Mouse (Mus musculus) neural tube, embryonic 14.5 days (tissue): ENCODE data around the gene Tesc. TPM values are rescaled to one million over a fixed set of nuclear protein-coding genes. Genes with fewer than 3 reads are reported as not detected.
A peak's percentile ranks its signal among the peaks of the same experiment; 100 is the strongest.

ENCODE experiments used
- ATAC-seq: fragments of 200-750 bp; cut with Nextera tagmentation; 2 replicates; pipeline ENCODE4 v1.8.0; 2017; ENCODE audit warnings: low read depth, mild to moderate bottlenecking, moderate TSS enrichment, moderate library complexity
- H3K27ac ChIP-seq: fragments of 300-500 bp; sonication (generic); 2 replicates; pipeline ENCODE4 v1.5.1; 2014; ENCODE audit warnings: low read depth, mild to moderate bottlenecking, control low read depth, low read length, moderate library complexity, mixed read lengths
- H3K27me3 ChIP-seq: fragments of 300-500 bp; sonication (generic); 2 replicates; pipeline ENCODE4 v1.6.1; 2014; ENCODE audit warnings: low read length; ENCODE audit not compliant: control insufficient read depth, insufficient read depth
- H3K36me3 ChIP-seq: fragments of 300-500 bp; sonication (generic); 2 replicates; pipeline ENCODE4 v1.6.1; 2014; ENCODE audit warnings: low read length, mixed read lengths; ENCODE audit not compliant: control insufficient read depth, insufficient read depth
- H3K4me1 ChIP-seq: fragments of 300-500 bp; sonication (generic); 2 replicates; pipeline ENCODE4 v1.6.1; 2014; ENCODE audit warnings: low read length; ENCODE audit not compliant: control insufficient read depth, insufficient read depth
- H3K4me2 ChIP-seq: fragments of 300-500 bp; sonication (generic); 2 replicates; pipeline ENCODE4 v1.6.1; 2014; ENCODE audit warnings: mild to moderate bottlenecking, low read depth, low read length, control low read depth
- H3K4me3 ChIP-seq: fragments of 300-500 bp; sonication (generic); 2 replicates; pipeline ENCODE4 v1.5.1; 2014; ENCODE audit warnings: low read depth, low read length, control low read depth, mixed read lengths
- H3K9ac ChIP-seq: fragments of 300-500 bp; sonication (generic); replicated peaks from 2 replicates; pipeline ENCODE4 v1.6.1; 2014; ENCODE audit warnings: low read depth, mild to moderate bottlenecking, control low read depth, low read length, mixed read lengths
- H3K9me3 ChIP-seq: fragments of 300-500 bp; sonication (generic); 2 replicates; pipeline ENCODE4 v1.6.1; 2016; ENCODE audit warnings: low read length; ENCODE audit not compliant: control insufficient read depth
- WGBS: fragments of 180-500 bp; shearing (Covaris S2); extraction: QIAGEN DNeasy Blood & Tissue Kit; methylation state at CpG from one replicate; pipeline ENCODE4 v1.1.7; 2014; 5-methylcytosine and 5-hydroxymethylcytosine counted together
- polyA plus RNA-seq: library from polyadenylated mRNA; unstranded; fragments of >200 nt; fragmentation: Nextera tagmentation; extraction: Ambion mirVana; gene quantifications from 2 replicates; pipeline ENCODE4 v1.2.1, GENCODE M21; 2014

Tesc gene
- polyA plus RNA-seq, 1 experiment from 2014 or later, result 2.2 TPM

GRCm38 (mm10) chr5:118089102-118089501, 61.6 kb downstream of the Tesc start:
- peak; percentile 64; the same call in 1 of the 2 replicates for ATAC-seq
- Histone ChIP-seq H3K9ac (no peak overlapping the region), H3K4me2 (no peak overlapping the region), H3K27me3 (no peaks in the 10 kb centered on the region), H3K36me3 (peaks cover 12% of the 10 kb centered on the region), H3K27ac (peak overlapping the region; percentile 11; the same call in 1 of the 2 replicates), H3K9me3 (no peaks in the 10 kb centered on the region), H3K4me3 (no peak overlapping the region), H3K4me1 (peaks cover 21% of the 10 kb centered on the region)
- WGBS, result 33% methylated on average over 7 of the region's 7 CpGs

- WGBS, result 90% methylated on average over 6 of the region's 6 CpGs
- Histone ChIP-seq H3K9ac (no peak overlapping the region), H3K4me1 (peaks cover 11% of the 10 kb centered on the region), H3K4me2 (no peak overlapping the region), H3K36me3 (peaks cover 15% of the 10 kb centered on the region), H3K4me3 (no peak overlapping the region), H3K9me3 (no peaks in the 10 kb centered on the region), H3K27ac (peak overlapping the region; percentile 11; the same call in 1 of the 2 replicates), H3K27me3 (no peaks in the 10 kb centered on the region)
- no peak for ATAC-seq
Observed at GRCm38 (mm10) chr5:118090101-118090500, 62.6 kb downstream of the Tesc start.

GRCm38 (mm10) chr5:118090837-118091236, 63.3 kb downstream of the Tesc start:
- H3K36me3 ChIP-seq, result peaks cover 15% of the 10 kb centered on the region
- no peak overlapping the region for H3K27ac ChIP-seq
- no peak overlapping the region for H3K9ac ChIP-seq
- H3K4me3 ChIP-seq, result no peak overlapping the region
- no peak for ATAC-seq
- H3K27me3 ChIP-seq, result no peaks in the 10 kb centered on the region
- peaks cover 9% of the 10 kb centered on the region; the same call in 1 of the 2 replicates for H3K4me1 ChIP-seq
- no peaks in the 10 kb centered on the region for H3K9me3 ChIP-seq
- WGBS, result 96% methylated on average over 2 of the region's 2 CpGs
- no peak overlapping the region for H3K4me2 ChIP-seq

GRCm38 (mm10) chr5:118093321-118094035, 65.9 kb downstream of the Tesc start:
- no peak overlapping the region for H3K27ac ChIP-seq
- peaks cover 9% of the 10 kb centered on the region; the same call in 1 of the 2 replicates for H3K4me1 ChIP-seq
- ATAC-seq, result no peak
- no peak overlapping the region for H3K4me2 ChIP-seq
- H3K36me3 ChIP-seq, result peaks cover 15% of the 10 kb centered on the region
- 83% methylated on average over 11 of the region's 11 CpGs for WGBS
- H3K9ac ChIP-seq, result no peak overlapping the region
- no peaks in the 10 kb centered on the region for H3K27me3 ChIP-seq
- H3K4me3 ChIP-seq, result no peak overlapping the region
- H3K9me3 ChIP-seq, result no peaks in the 10 kb centered on the region

GRCm38 (mm10) chr5:118095433-118095832, 67.9 kb downstream of the Tesc start:
- H3K27me3 ChIP-seq, result no peaks in the 10 kb centered on the region
- H3K4me3 ChIP-seq, result no peak overlapping the region
- no peak overlapping the region for H3K27ac ChIP-seq
- no peak overlapping the region for H3K4me2 ChIP-seq
- 89% methylated on average over 11 of the region's 11 CpGs for WGBS
- H3K36me3 ChIP-seq, result peaks cover 15% of the 10 kb centered on the region
- no peaks in the 10 kb centered on the region for H3K9me3 ChIP-seq
- no peak overlapping the region for H3K9ac ChIP-seq
- ATAC-seq, result no peak
- peaks cover 16% of the 10 kb centered on the region for H3K4me1 ChIP-seq

GRCm38 (mm10) chr5:118095849-118096248, 68.3 kb downstream of the Tesc start:
- Histone ChIP-seq H3K4me3 (no peak overlapping the region), H3K36me3 (peaks cover 15% of the 10 kb centered on the region), H3K9me3 (no peaks in the 10 kb centered on the region), H3K27me3 (no peaks in the 10 kb centered on the region), H3K9ac (no peak overlapping the region), H3K4me1 (peaks cover 21% of the 10 kb centered on the region), H3K27ac (no peak overlapping the region), H3K4me2 (no peak overlapping the region)
- WGBS, result 93% methylated on average over 4 of the region's 4 CpGs
- ATAC-seq, result no peak

- H3K27me3 ChIP-seq, result no peaks in the 10 kb centered on the region
- no peak overlapping the region for H3K27ac ChIP-seq
- no peaks in the 10 kb centered on the region for H3K9me3 ChIP-seq
- H3K4me1 ChIP-seq, result peaks cover 22% of the 10 kb centered on the region
- H3K9ac ChIP-seq, result no peak overlapping the region
- peaks cover 11% of the 10 kb centered on the region for H3K36me3 ChIP-seq
- 82% methylated on average over 3 of the region's 3 CpGs for whole genome bisulfite sequencing
- no peak for ATAC-seq
- H3K4me3 ChIP-seq, result no peak overlapping the region
- no peak overlapping the region for H3K4me2 ChIP-seq
Observed at GRCm38 (mm10) chr5:118096317-118096716, 68.8 kb downstream of the Tesc start.

GRCm38 (mm10) chr5:118099069-118099869, 71.7 kb downstream of the Tesc start:
- H3K9ac ChIP-seq, result no peak overlapping the region
- ATAC-seq, result peak; percentile 75

More at GRCm38 (mm10) chr5:118099069-118099869, 71.7 kb downstream of the Tesc start:
- Histone ChIP-seq H3K4me1 (peaks cover 22% of the 10 kb centered on the region), H3K4me2 (no peak overlapping the region), H3K9me3 (no peaks in the 10 kb centered on the region), H3K36me3 (peaks cover 4% of the 10 kb centered on the region; the same call in 1 of the 2 replicates), H3K4me3 (no peak overlapping the region), H3K27ac (peak overlapping the region; percentile 48), H3K27me3 (no peaks in the 10 kb centered on the region)
- 25% methylated on average over 11 of the region's 11 CpGs for WGBS
